Mouse (Mus musculus) small intestine, adult 2 months (tissue): Measurements from ENCODE around the gene Akap17b. TPM values are rescaled to one million over a fixed set of nuclear protein-coding genes. Genes with fewer than 3 reads are reported as not detected.

Experiments used
- H3K27ac ChIP-seq: fragments of 200-500 bp; 2 replicates; pipeline ENCODE4 v1.5.1; 2012; ENCODE audit warnings: low read depth, low read length, control low read depth, inconsistent platforms; ENCODE audit not compliant: insufficient read depth
- H3K27me3 ChIP-seq: fragments of 200-500 bp; 2 replicates; pipeline ENCODE4 v1.6.1; 2012; ENCODE audit warnings: mild to moderate bottlenecking, moderate library complexity, low read length, inconsistent platforms; ENCODE audit not compliant: control insufficient read depth, insufficient read depth
- H3K36me3 ChIP-seq: fragments of 200-500 bp; 2 replicates; pipeline ENCODE4 v1.6.1; 2012; ENCODE audit warnings: mild to moderate bottlenecking, low read length, control low read depth, inconsistent platforms; ENCODE audit not compliant: control insufficient read depth, insufficient read depth
- H3K4me1 ChIP-seq: fragments of 200-500 bp; 2 replicates; pipeline ENCODE4 v1.6.1; 2012; ENCODE audit warnings: low read length, inconsistent platforms, mixed read lengths; ENCODE audit not compliant: control insufficient read depth, insufficient read depth, insufficient read length
- H3K4me3 ChIP-seq: fragments of 200-500 bp; 2 replicates; pipeline ENCODE4 v1.5.1; 2012; ENCODE audit warnings: low read depth, mild to moderate bottlenecking, control low read depth, inconsistent platforms, low read length, moderate library complexity
- CTCF ChIP-seq: fragments of 200-500 bp; IDR thresholded peaks from 2 replicates; pipeline ENCODE4 v1.5.1; 2012; ENCODE audit warnings: low read depth, mild to moderate bottlenecking, control low read depth, inconsistent platforms, low read length, moderate library complexity, mixed read lengths; ENCODE audit not compliant: insufficient replicate concordance, insufficient read length; ENCODE audit errors: extremely low read depth
- POLR2A ChIP-seq: fragments of 200-500 bp; IDR thresholded peaks from 2 replicates; pipeline ENCODE4 v1.6.1; 2012; ENCODE audit warnings: low read depth, mild to moderate bottlenecking, control low read depth, inconsistent platforms, low read length, moderate library complexity
- WGBS: fragments of 180-500 bp; shearing (Covaris S2); methylation state at CpG from one replicate; pipeline ENCODE4 v1.1.7; 2018; 5-methylcytosine and 5-hydroxymethylcytosine counted together
- polyA plus RNA-seq: library from polyadenylated mRNA; depleted of rRNA; stranded (reverse); fragments of >200 nt; gene quantifications from 2 replicates; pipeline ENCODE4 v1.2.3, GENCODE M21; 2012

Akap17b gene
- polyA plus RNA-seq, 1 experiment = 0.20 TPM

- H3K4me1 ChIP-seq = no peaks in the 10 kb centered on the region
- no peak overlapping the region for H3K4me3 ChIP-seq
- WGBS = 66% methylated on average over 3 of the region's 3 CpGs
- no peak for TF ChIP-seq CTCF
- no peak for TF ChIP-seq POLR2A
- H3K27me3 ChIP-seq = no peaks in the 10 kb centered on the region
- H3K36me3 ChIP-seq = no peaks in the 10 kb centered on the region
- no peak overlapping the region for H3K27ac ChIP-seq
Observed at GRCm38 (mm10) chrX:36628102-36628501, 17.1 kb downstream of the Akap17b start.

DNA sequence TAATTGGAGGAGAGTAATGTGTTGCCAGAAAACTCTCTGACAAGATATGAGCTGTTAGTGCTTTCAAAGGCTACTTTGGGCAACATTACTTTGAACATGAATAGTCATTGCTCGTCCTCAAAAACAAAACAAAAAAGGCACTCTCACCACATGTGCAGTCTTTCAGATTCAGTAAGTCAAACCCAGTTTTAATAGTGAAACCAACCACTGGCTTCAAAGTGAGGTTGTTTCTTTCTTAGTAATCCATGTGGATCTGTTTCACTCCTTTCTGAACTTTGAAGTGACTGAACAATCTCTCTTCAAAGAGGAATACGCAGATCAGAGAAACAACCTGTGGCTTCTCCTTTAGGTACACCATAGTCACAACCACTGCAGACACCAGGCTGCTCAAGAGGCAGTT, 36.1 kb downstream of the Akap17b start:
- no peak for TF ChIP-seq POLR2A
- TF ChIP-seq CTCF = no peak
- H3K27me3 ChIP-seq = no peaks in the 10 kb centered on the region
- H3K27ac ChIP-seq = no peak overlapping the region
- H3K36me3 ChIP-seq = peaks cover 5% of the 10 kb centered on the region; the same call in 1 of the 2 replicates
- H3K4me3 ChIP-seq = no peak overlapping the region
- 87% methylated on average over 2 of the region's 2 CpGs for WGBS
- no peaks in the 10 kb centered on the region for H3K4me1 ChIP-seq

DNA sequence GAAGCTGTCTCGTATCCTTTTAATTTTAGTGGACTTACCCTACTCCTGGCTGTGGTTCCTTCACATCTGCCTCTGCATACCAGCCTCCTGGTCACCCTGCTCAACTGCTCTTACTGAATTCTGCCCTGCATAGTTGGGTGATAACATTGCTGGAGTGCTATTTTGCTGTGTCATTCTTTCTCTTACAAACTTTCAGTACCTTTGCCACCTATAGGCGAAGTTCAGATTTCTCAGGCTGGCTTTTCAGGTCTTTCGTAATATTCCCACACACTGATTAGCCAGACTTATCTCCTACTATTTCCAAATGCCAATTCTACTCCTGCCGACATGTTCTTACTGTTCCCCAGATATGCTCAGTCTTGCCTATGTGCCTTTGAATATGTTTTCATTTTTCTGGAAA, 41.2 kb downstream of the Akap17b start:
- no peak for TF ChIP-seq CTCF
- TF ChIP-seq POLR2A = no peak
- Histone ChIP-seq H3K4me1 (peaks cover 6% of the 10 kb centered on the region; the same call in 1 of the 2 replicates), H3K27ac (peak overlapping the region; percentile 75; the same call in 1 of the 2 replicates), H3K27me3 (no peaks in the 10 kb centered on the region), H3K36me3 (peaks cover 8% of the 10 kb centered on the region; the same call in 1 of the 2 replicates), H3K4me3 (no peak overlapping the region)
- WGBS = 53% methylated on average over 4 of the region's 4 CpGs

DNA sequence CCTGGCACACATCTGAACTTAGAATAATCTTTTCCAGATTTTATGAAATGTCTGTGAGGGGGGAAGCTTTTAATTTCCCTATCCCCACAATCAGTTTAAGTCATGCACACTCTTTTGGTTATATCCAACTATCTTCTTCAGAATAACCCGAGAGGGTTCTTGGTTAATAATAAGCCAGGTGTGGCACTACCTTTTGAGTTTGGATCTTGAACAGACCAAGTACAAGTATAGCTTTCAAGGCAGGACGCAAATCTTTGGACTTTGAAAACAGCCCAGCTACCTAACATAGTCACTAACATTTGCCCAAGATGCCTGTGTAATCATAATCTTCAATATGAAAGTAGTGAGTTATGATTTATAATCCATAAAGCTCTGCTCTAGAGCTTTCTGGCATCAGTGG, 42.3 kb downstream of the Akap17b start:
- TF ChIP-seq POLR2A (no peak), CTCF (no peak)
- Histone ChIP-seq H3K27ac (peak overlapping the region; percentile 75), H3K4me1 (peaks cover 6% of the 10 kb centered on the region; the same call in 1 of the 2 replicates), H3K36me3 (peaks cover 8% of the 10 kb centered on the region; the same call in 1 of the 2 replicates), H3K4me3 (no peak overlapping the region), H3K27me3 (no peaks in the 10 kb centered on the region)
- 39% methylated on average over 2 of the region's 2 CpGs for WGBS

- no peaks in the 10 kb centered on the region for H3K27me3 ChIP-seq
- H3K27ac ChIP-seq = no peak overlapping the region
- peaks cover 5% of the 10 kb centered on the region; the same call in 1 of the 2 replicates for H3K36me3 ChIP-seq
- no peak overlapping the region for H3K4me3 ChIP-seq
- WGBS = 65% methylated on average over 8 of the region's 8 CpGs
- H3K4me1 ChIP-seq = peaks cover 10% of the 10 kb centered on the region; the same call in 1 of the 2 replicates
- TF ChIP-seq POLR2A = no peak
- no peak for TF ChIP-seq CTCF
Observed at GRCm38 (mm10) chrX:36600066-36600465, 45.1 kb downstream of the Akap17b start.

- TF ChIP-seq POLR2A (no peak), CTCF (no peak)
Observed at GRCm38 (mm10) chrX:36599656-36600055, 45.5 kb downstream of the Akap17b start.

GRCm38 (mm10) chrX:36598861-36599344, 46.3 kb downstream of the Akap17b start:
- 23% methylated on average over 14 of the region's 14 CpGs for WGBS
- peaks cover 4% of the 10 kb centered on the region; the same call in 1 of the 2 replicates for H3K36me3 ChIP-seq
- no peaks in the 10 kb centered on the region for H3K27me3 ChIP-seq
- H3K4me1 ChIP-seq = peaks cover 10% of the 10 kb centered on the region; the same call in 1 of the 2 replicates
- 0 out of 2 replicates have a peak overlapping the region, but pooled peaks have one; percentile 5 for H3K27ac ChIP-seq
- H3K4me3 ChIP-seq = peak overlapping the region; percentile 100
- TF ChIP-seq POLR2A (no peak), CTCF (no peak)

More at GRCm38 (mm10) chrX:36599656-36600055, 45.5 kb downstream of the Akap17b start:
- no peak overlapping the region for H3K27ac ChIP-seq
- no peaks in the 10 kb centered on the region for H3K27me3 ChIP-seq
- no peak overlapping the region for H3K4me3 ChIP-seq
- H3K36me3 ChIP-seq = peaks cover 4% of the 10 kb centered on the region; the same call in 1 of the 2 replicates
- peaks cover 10% of the 10 kb centered on the region; the same call in 1 of the 2 replicates for H3K4me1 ChIP-seq
- WGBS = 50% methylated on average over 3 of the region's 3 CpGs
